Mouse (Mus musculus): ENCODE results near the gene Dvl1.

The Dvl1 gene

DNA sequence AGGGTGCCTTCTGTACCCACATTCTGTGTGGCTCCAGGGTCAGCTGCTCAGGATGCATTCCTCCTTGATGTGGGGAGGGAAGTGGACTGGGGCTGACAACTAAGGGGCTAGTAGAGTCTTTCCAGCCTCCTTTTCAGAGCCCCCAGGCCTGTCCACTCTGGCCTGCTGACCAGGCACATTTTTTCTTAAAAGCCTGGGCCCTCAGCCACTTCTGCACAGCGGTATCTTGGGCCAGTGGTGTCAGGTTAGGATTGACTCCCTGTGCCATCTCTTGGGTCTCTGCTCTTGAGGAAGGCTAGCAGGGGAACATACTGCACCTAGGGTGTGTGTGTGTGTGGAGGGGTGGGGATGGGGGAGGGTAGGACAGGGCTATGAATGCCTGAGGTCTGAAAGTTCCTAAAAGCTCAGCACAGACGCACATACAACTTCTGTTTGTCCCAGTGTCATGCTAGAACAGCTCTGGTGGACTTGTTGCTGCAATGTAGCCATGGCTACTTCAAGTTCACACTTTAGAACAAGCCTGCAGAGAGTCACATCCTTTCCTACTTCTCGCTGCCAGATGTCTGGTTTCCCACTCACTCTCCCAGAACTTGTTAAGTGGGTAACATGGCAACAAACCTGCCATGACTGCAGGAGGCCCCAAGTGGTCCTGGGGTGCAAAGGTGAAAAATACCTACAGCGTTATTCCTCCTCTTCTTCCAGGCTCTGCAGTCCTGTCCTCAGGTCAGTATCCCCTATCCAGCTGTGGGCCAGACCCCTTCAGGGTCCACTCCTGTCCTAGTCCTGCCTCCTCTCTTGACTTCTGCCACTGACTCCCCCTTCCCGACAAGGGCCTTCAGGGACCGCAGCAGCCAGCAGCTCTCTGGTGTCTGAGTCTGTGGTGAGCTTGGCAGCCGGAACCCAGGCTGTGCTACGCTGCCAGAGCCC is 6.9 kb upstream of the Dvl1 start:
- DNase-seq, result no peak

DNA sequence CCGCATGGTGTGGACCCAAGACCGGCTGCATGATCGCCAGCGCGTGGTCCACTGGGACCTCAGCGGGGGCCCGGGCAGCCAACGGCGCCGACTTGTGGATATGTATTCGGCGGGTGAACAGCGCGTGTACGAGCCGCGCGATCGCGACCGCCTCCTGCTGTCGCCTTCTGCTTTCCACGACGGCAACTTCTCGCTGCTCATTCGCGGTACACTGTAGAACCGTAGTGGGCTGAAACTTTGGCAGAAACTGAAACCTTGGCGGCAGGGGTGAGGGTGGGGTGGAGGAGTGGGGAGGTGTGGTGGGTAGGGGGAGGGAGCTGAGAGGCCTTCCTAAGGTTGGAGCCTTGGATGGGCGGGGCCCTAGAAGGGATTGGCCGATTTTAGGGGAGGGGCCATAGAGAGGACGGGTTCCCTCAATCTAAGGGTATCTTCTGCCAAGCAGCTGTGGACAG is 6.2 kb upstream of the Dvl1 start:
- DNase-seq, result peak; percentile 81 to 87

DNA sequence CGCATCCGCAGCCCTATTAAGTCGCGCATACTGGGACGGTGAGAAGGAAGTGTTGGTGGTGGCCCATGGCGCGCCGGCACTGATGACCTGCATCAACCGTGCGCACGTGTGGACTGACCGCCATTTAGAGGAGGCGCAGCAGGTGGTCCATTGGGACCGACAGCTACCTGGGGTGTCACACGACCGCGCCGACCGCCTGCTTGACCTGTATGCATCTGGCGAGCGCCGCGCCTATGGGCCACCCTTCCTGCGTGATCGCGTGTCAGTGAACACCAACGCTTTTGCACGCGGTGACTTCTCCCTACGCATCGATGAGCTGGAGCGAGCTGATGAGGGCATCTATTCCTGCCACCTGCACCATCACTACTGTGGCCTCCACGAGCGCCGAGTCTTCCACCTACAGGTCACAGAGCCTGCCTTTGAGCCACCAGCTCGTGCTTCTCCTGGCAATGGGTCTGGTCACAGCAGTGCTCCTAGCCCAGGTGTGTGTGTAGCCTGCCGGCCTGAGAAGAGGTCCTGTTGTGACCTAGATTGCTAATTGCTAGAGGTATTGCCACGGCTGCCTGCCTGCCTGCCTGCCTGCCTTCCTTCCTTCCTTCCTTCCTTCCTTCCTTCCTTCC is 5.4 kb upstream of the Dvl1 start:
- no peak for DNase-seq

- DNase-seq, result no peak
Observed at GRCm38 (mm10) chr4:155843231-155843630, 4.0 kb upstream of the Dvl1 start.

- peak; percentile 34 to 47 for DNase-seq
Observed at GRCm38 (mm10) chr4:155847591-155848352, 570 bp downstream of the Dvl1 start.

GRCm38 (mm10) chr4:155848434-155849095 is 1.4 kb downstream of the Dvl1 start:
- DNase-seq, result no peak

DNA sequence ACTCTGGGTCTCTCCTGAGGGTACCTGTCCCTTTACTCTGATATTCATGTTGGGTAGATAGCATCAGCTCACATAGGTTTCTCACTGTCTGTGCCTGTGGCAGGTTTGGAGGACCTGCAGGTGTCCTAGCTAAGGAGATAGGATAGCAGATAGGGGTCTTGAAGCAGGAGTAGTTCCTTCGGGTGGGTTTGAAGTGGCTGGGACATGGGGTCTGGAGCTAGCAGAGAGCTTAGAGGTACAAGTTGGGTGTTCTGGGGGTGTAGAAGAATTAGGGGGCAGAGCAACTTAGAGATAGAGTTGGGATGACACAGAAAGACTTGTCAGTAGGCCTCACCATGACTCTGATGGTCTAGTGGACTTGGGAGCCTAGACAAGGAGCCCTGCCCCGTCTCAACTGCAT is 2.2 kb downstream of the Dvl1 start:
- no peak for DNase-seq

GRCm38 (mm10) chr4:155849792-155850451 is 2.7 kb downstream of the Dvl1 start:
- no peak for DNase-seq

DNA sequence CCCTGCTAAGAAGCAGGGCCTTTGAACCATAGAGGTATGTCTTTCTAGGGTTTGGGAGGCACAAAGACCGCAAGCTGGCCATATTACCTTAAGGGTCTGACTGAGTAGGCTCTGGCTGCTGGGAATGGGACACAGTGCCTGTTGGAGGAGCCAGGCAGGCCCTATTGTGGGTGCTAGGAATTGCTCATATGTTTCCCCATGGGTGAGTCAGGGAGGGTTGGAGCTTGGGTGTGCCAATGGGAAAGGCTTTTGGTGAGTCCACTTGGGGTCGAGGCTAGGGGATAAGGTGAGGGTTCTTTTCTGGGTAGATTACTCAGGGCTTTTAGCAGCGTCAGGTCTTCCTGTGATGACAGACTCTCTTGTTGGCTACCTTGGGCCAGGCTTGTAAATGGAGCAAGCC is 4.2 kb downstream of the Dvl1 start:
- DNase-seq, result no peak

- peak in 1 of 2 experiments; percentile 56 for DNase-seq
Observed at GRCm38 (mm10) chr4:155851951-155852411, 4.8 kb downstream of the Dvl1 start.

- DNase-seq, result no peak
Observed at GRCm38 (mm10) chr4:155853421-155853820, 6.2 kb downstream of the Dvl1 start.

DNA sequence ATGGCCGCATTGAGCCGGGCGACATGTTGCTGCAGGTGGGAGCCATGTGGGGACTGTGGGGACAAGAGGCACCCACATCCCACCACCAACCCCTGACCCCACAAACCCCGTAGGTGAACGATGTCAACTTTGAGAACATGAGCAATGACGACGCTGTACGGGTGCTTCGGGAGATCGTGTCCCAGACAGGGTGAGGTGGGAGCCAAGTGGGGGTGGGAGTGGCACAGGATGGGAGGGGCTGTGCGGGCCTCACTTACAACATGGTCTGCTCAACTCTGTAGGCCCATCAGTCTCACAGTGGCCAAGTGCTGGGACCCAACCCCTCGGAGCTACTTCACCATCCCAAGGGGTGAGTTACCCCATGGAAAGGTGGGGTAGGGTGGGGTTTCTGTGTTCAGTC is 7.8 kb downstream of the Dvl1 start:
- DNase-seq, result no peak

GRCm38 (mm10) chr4:155856071-155856470 is 8.9 kb downstream of the Dvl1 start:
- no peak for DNase-seq

DNA sequence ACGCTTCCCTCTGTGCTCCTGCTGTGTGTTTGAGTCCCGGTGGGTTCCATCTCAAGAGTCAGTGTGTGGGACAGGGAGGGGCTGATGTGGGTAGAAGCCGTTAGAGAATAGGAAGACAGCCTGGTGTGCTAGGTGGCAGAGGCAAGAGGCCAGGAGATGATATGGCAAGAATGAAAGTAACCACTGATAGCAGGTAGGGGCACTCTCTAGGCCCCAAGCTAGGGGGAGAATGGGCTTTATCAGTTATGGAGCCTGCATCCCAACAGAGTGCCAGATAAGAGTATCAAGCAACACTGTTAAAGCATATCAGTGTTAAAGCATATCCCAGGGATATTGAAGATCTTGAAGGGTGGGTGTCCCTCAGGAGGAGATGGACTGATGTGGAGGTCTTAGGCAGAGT is 9.7 kb downstream of the Dvl1 start:
- DNase-seq, result no peak

- DNase-seq, result peak in 1 of 2 experiments; percentile 14
Observed at GRCm38 (mm10) chr4:155859318-155859717, 12.1 kb downstream of the Dvl1 start.

DNA sequence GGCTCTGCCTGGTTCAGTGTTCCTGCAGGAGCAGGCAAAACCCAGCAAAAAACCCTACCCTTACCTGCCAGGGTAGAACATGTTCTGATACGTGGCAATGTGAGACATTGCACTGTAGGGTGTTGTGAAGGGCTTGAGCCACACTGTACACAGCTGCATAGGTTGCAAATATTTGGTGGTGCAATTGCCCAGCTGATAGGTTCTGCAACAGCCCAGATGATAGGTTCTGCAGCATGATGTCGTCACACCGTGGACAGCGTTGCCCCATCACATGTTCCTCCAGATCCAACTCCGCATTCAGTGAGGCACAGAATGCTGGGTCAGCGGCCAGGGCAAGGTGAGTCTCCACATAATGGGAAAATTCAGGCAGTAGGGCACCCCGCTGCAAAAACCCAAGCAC is 14.6 kb downstream of the Dvl1 start:
- DNase-seq, result no peak

DNA sequence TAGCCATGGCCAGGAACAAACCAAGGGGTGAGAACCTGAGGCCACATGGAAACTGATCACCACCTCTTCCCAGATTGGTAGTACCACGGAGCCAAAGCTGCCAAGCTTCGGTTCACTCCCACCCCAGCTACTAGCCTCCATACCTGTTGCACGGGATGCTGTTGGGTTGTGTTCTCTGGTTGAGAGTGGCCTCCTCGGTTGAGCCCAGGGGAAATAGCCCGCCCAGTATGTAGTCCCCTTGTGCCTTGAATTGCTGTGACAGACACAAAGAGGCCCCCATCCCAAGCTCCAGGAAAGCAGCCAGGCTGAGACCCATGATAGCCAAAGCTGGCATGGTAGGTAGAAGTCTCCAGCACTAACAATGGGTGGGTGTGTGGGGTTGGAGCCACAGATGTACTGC is 15.8 kb downstream of the Dvl1 start, which contains the start of gene Tas1r3:
Gene Tas1r3, minus strand, starts transcription at position 362 of the 400 bp plus-strand sequence.
- no peak for DNase-seq

DNA sequence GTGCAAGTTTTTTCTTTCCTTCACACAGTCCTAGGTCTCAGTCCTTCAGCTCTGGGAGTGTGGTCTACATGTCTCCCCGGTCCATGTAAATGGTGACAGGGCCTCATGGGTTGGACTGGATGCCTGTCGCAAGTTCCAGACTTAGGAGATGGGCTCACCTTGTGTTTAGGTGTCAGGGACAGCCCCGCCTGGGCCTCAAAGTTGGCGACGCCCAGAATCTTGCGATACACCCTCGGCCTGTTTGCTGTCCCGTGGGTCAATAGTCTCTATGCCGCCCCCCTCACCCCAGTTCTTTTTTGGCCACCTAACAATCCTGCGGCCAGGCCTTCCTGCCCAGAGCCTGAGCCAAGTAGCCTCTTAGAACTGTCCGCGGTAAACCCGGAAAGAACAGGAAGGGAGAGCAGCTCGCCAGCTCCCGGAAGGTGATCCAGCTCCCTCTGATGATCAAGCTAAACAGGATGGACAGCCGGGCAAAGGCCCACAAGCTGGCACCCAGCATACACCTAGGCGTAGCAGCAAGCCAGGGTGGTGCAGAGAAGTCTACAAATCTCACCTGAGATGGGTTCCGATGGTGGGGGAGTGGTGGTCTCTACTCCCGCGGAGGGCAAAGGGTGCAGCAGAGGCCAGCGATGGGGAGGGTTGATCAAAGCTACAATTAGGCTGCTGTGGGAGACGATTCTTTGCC is 21.6 kb downstream of the Dvl1 start:
- DNase-seq, result peak; percentile 36 to 40

DNA sequence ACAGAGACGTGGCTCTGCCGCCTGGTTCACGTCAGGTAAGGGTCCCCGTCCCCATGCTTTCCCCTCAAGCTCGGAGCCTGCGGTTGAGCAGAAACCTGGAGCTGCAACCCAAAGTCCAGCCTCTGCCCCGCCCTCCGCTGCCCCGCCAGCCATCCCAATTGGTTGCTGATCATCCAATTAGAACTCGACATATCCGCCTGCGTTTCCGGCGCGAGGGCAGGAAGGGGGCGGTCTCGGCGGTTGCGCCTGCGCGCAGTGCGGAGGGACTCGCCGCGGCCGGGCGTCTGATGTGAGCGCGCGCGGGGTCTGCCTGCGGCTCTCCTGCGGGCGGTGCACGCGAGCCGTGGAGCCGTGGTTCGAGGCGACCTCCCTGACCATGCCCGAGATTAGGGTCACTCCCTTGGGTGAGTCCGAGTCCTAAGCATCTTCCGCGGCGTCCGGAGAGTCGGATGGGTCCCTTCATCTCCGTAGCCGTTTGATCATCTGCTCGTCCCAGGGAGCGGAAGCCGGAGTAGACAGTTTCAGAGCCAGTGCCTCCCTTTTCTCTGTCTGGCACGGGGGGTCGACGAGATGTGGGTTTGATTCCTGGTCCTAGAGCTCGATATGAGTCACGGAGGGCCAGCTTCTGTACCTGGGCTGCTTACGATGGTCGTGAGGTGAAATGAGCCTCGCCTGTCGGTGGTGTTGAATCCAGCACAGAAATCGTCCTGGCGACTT is 22.3 kb downstream of the Dvl1 start, which contains the start of the genes Cptp and Ints11:
Gene Cptp, minus strand, starts transcription at position 124 of the 717 bp plus-strand sequence.
Gene Ints11, plus strand, starts transcription at position 230 of the 717 bp plus-strand sequence.
- peak; percentile 97 to 98 for DNase-seq

DNA sequence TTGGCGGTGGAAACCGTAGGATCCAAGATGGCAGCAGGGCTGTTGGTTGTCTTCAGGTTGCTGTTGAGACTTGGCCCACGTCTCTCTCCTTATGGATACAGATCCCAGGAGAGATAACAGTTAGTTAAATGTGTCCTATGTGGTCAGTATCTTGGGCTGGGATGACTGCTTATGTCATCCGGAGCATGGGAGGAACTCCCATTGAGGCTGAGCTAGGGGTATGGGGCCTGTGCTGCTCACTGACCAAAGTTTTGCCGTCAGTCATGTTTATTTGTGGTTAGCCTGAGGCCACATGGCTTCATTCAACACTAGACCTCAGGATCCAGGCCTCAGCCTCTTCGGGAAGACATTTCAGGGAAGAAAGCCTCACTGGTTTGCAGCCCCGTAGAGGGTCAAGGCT is 24.2 kb downstream of the Dvl1 start:
- no peak for DNase-seq

Measured in lung, adult 18-20 months (tissue).